Mouse (Mus musculus): ENCODE measurements at regions not wholly inside any gene's neighbourhood (a gene's known extent, or its start where the extent isn't known, plus 50 kb on each side); places are given as distances from the start of the nearest gene placed in this dataset.

GRCm38 (mm10) chr8:60071610-60072009 lies 431.4 kb downstream of the Gm10283 start:
- no peak for ATAC-seq (ENCODE audit: low TSS enrichment)

GRCm38 (mm10) chr8:60055063-60055462 lies 447.9 kb downstream of the Gm10283 start:
- peak; percentile 100 for ATAC-seq (ENCODE audit: low TSS enrichment)

- ATAC-seq (ENCODE audit: low TSS enrichment): peak; percentile 89
These were observed 474.3 kb downstream of the Gm10283 start for GRCm38 (mm10) chr8:60028676-60029075.

Measured in frontal cortex, adult (tissue).